Mouse (Mus musculus) frontal cortex, postnatal 36 days (tissue): ENCODE measurements around the gene Pacs1.
"Not testable (repeated sequence)": the region's sequence is repeated elsewhere in the genome, so short reads cannot be mapped to it uniquely, and the experiment has no call there.

Source experiments
- DNase-seq, 2 experiments: peaks; one replicate each; pipeline ENCODE4 v3.0.0; 2022; ENCODE audit warnings: low spot score in 2 of 2

Gene Pacs1

GRCm38 (mm10) chr19:5151741-5152140, 121.2 kb downstream of the Pacs1 start:
- DNase-seq = no peak

- DNase-seq = peak; percentile 64 to 88
Measured at GRCm38 (mm10) chr19:5151331-5151730, 121.6 kb downstream of the Pacs1 start.

GRCm38 (mm10) chr19:5150358-5150757, 122.6 kb downstream of the Pacs1 start:
- DNase-seq = peak; percentile 64 to 91

- DNase-seq = not testable (repeated sequence)
Measured at GRCm38 (mm10) chr19:5149041-5149440, 123.9 kb downstream of the Pacs1 start.

- DNase-seq = peak; percentile 65 to 87
Measured at GRCm38 (mm10) chr19:5139640-5140039, 133.3 kb downstream of the Pacs1 start.

GRCm38 (mm10) chr19:5131237-5131636, 141.7 kb downstream of the Pacs1 start:
- DNase-seq = no peak

- DNase-seq = no peak
Measured at GRCm38 (mm10) chr19:5129770-5130169, 143.1 kb downstream of the Pacs1 start.

- DNase-seq = no peak
Measured at GRCm38 (mm10) chr19:5124055-5124614, 148.8 kb downstream of the Pacs1 start.

GRCm38 (mm10) chr19:5123241-5123640, 149.7 kb downstream of the Pacs1 start:
- DNase-seq = no peak

- DNase-seq = no peak
Measured at GRCm38 (mm10) chr19:5122492-5122891, 150.4 kb downstream of the Pacs1 start.

GRCm38 (mm10) chr19:5118384-5118698, 154.6 kb downstream of the Pacs1 start, which contains the start of gene Klc2:
Klc2 (minus strand) TSS chr19:5118560.
- no peak for DNase-seq

GRCm38 (mm10) chr19:5117494-5118383, 155.2 kb downstream of the Pacs1 start:
- DNase-seq = peak; percentile 91

GRCm38 (mm10) chr19:5113783-5114182, 159.1 kb downstream of the Pacs1 start:
- no peak for DNase-seq

GRCm38 (mm10) chr19:5109659-5110453, 163.1 kb downstream of the Pacs1 start:
- DNase-seq = no peak

GRCm38 (mm10) chr19:5108702-5109101, 164.2 kb downstream of the Pacs1 start:
- DNase-seq = no peak

- DNase-seq = no peak
Measured at GRCm38 (mm10) chr19:5108271-5108575, 164.7 kb downstream of the Pacs1 start.

- no peak for DNase-seq
Measured at GRCm38 (mm10) chr19:5107556-5108270, 165.2 kb downstream of the Pacs1 start.

GRCm38 (mm10) chr19:5106731-5107191, 166.2 kb downstream of the Pacs1 start, which contains the start of gene Rab1b:
Rab1b (minus strand) TSS chr19:5107072.
- DNase-seq = peak; percentile 99

GRCm38 (mm10) chr19:5106074-5106473, 166.8 kb downstream of the Pacs1 start:
- no peak for DNase-seq

- DNase-seq = peak in 1 of 2 experiments; percentile 74
Measured at GRCm38 (mm10) chr19:5098363-5099143, 174.4 kb downstream of the Pacs1 start, which contains the start of gene Cnih2. Cnih2 (minus strand) TSS chr19:5098521.
